Mouse (Mus musculus) embryo, embryonic 11 days (tissue): ENCODE measurements around the gene Naa10.

ENCODE experiments used
- DNase-seq: peaks from one replicate; pipeline ENCODE4 v3.0.0-alpha.2; 2015

Naa10 gene

GRCm38 (mm10) chrX:73914827-73915703, 6.7 kb downstream of the Naa10 start:
- DNase-seq, result peak; percentile 94

DNA sequence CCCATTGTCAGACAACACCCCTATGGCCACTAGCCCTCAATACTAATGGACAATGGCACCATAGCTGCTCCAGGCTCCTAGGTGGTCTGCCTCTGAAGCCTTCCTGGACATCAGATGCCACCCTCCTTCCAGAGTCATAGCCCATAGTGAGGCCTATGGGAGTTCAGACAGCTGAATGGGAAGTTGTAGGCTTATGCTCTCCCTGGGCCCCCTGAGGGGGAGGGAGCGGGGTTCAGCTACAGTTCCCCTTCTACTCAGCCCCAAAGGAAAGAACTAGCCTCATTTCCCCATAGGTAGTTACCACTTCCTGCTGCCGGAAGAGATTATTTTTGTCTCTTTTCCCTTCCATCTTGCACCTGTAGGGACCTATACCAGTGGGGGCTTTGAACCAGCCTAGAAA, 10.2 kb downstream of the Naa10 start:
- DNase-seq, result no peak

DNA sequence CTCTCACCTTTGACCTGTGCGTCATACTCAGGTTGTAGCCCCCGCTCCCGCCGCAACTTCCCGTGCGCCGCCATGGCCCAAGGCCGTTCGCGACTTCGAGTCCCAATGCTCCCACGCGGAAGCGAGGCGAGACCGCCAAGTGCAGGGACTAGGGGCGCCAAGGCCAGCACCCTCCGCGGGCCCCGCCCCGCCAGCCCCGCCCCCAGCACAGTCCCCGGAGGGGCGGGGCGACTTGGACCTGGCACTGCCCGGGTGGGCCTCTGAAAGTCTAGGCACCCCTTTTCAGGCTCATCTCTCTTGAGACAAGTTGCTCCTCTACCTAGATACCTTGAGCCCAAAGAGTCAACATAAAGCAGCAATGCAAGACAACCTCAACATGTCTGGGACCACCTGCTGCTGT, 10.6 kb downstream of the Naa10 start:
- DNase-seq, result peak; percentile 12

- DNase-seq, result no peak
Observed at GRCm38 (mm10) chrX:73910451-73910850, 11.3 kb downstream of the Naa10 start.

DNA sequence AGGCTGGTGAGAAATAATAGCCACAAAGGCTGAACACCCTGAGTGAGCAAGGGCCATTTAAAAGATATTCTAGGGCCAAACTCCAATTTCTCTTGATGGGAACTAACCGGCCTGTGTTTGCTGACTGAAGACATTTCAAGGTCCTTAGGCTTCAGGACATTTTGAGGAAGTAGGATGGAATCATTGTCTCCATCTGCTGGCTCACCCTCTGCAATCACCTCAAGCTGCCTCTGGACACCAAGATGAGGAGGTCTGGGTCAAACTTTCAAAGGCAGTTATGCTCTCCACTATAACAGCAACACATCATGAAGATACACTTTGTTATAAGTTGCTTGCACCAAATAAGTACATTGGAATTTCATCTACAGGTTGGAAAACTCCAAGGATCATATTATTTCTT, 11.7 kb downstream of the Naa10 start:
- DNase-seq, result no peak

GRCm38 (mm10) chrX:73897959-73898358, 23.8 kb downstream of the Naa10 start:
- no peak for DNase-seq

DNA sequence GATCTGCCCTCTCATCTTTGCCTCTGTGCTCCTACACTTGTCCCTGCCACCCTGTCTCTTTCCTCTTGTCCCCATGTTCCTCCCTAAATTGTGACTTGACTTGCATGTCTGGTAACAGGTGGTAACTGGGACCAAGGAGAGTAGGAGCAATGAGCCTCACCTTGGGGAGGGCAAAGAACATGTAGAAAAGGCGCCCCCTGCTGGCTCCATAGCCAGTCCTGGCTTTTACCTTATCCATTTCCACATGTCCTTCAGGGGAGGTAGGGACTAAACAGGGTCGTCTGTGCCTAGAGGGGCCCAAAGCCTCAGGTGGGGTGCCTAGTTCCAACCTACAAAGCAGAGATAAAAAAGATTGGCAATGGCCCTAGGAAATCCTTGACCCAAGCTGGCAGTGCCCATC, 26.0 kb downstream of the Naa10 start, which contains the start of gene L1cam:
Gene L1cam, minus strand, starts transcription at position 387 of the 400 bp plus-strand sequence.
- peak; percentile 55 for DNase-seq

- DNase-seq, result no peak
Observed at GRCm38 (mm10) chrX:73892833-73893232, 28.9 kb downstream of the Naa10 start.

DNA sequence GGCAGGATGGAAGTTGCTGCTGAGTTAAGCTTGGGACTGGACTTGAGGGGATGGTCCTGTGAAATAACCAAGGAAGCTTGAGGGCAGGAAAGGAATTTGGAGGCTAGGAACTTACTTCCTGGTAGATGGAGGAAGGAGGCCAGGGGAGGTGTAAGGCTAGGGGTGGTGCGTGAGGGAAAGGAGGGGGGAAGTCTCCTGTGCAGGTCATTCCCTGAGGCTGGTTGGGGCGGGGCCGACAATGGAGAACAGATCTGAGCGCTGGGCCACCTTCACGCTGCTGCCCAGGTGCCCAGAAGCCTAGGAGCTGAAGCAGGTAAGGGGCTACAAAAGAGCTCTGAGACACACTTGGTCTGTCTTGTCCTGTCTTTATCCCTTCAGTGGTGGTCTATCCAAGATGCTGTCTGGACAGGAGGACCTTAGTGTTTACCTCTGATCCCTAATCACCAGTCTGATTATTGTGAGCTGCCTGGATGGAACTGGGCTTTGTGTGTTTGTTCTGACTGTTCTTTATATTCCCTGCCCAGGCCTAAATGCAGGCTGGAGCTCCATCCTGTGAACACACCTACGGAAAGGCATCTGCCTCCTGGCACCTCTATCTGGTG, 30.1 kb downstream of the Naa10 start, which contains the start of gene Avpr2:
Gene Avpr2, plus strand, starts transcription at position 552 of the 602 bp plus-strand sequence.
- DNase-seq, result no peak

DNA sequence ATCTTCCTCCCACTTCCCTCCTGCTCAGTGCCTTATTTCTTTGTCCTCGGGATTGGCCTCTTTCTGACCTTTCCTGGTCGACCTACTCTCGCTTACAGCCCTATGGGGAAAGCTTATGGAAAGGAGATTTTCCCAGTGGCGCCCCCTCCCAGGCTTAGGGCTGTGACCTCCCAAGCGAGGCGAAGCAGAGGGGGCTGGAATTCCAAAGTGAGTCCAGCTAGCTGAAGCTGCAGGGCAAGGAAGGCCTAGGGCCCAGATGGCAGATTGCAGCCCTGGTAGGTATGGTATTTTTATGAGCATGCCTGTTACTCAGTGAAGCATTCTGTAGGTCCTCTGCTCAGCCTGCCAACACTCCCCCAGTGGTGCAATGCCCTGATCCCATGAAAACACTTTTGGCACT, 40.3 kb downstream of the Naa10 start:
- peak; percentile 16 for DNase-seq

- DNase-seq, result peak; percentile 22
Observed at GRCm38 (mm10) chrX:73881036-73881427, 40.7 kb downstream of the Naa10 start.

DNA sequence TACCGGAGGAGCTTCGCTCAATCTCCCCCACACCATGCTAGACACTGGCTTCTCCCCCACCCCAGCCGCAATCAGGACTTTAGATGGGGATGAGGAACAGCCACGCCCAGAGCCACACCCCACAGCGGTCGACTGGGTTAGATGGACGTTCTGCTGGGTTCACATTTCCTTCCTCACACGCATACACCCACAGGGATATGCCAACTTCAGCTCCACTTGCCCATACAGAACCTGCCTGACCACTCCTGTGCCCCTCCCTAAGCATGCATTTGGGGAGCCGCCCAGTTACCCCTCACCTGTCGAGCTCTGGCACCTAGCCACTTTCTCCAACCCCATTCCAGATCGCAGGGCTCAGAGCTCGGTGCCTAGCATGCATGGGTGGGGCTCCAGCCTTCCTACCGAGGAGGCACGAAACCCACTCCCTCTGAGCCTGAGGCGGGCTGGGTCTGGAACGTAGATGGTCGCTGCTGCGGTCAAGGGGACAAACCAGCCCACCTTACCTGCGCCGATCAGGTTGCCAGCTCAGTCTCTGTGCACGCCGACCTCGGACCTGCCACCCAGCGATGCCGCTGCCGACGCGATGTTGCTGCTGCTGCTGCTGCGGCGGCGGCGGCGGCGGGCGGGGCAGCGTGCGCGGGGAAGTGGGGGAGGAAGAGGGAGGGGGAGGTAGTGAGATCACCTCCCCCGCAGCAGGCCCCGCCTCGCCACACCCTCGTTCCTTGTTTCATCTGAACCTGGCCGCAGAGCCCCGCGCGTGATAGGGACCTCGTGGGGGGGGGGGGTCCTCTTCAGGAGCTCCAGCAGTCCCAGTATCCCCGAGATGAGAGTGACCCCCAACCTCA, 41.3 kb downstream of the Naa10 start:
- DNase-seq, result peak; percentile 41

DNA sequence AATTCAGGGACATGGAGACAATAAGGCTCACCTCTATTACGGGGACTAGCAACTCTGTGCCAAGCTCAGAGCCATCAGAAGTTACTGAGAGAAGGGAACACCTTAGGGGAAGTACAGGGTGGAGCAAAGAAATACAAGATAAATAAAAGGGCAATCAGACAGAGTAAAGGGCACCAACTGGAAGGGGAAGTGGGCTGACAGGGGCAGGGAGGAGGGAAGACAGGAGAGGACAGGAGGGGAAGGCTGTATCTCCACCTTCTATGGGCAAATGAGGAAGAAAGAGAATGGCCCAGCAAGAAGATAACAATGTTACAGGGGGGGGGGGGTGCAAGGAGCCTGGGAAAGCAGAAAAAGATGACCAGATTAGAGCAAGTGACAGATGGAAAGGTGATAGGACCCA, 44.7 kb downstream of the Naa10 start:
- DNase-seq, result no peak

- no peak for DNase-seq
Observed at GRCm38 (mm10) chrX:73875881-73876280, 45.9 kb downstream of the Naa10 start.

DNA sequence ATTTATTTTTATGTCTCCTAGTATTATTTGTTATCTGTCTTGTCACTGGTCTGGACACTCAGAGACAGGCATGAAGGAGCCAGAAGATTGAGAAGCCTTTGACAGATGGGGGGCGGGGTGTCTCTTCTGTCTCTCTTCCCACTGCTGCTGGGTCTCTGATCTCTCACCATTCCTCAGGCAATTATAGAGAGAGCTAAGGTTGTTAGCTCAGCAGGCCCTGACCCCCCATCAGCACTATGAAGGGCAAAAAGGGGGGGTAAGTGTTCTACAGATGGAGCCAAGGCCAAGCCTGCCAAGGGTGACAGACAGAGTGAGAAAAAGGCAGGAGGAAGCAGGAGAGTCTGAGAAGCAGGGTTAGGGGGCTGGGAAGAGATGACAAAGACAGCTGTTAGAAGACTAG, 49.8 kb downstream of the Naa10 start:
- no peak for DNase-seq

- DNase-seq, result no peak
Observed at GRCm38 (mm10) chrX:73871474-73871873, 50.3 kb downstream of the Naa10 start.

DNA sequence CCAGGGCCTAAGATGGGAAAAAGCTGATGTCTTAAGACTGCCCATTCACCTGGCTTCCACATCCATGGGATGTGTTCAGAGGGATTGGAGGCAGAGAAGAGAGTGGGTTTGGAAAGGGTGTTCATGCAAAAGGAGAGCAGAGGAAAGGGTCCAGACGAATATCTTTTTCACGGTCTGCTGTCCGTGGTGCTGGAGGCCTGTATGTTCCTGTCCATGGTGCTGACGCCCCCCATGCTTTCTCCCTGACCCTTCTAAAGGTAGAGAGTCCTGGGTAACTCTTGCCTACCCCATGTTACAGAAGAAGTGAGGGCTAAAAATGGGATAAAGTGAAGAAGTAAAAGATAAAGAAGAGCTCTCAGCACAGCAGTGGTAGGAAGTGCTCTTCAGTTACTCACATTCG, 52.4 kb downstream of the Naa10 start:
- peak; percentile 44 for DNase-seq

GRCm38 (mm10) chrX:73867852-73868251, 53.9 kb downstream of the Naa10 start:
- no peak for DNase-seq

DNA sequence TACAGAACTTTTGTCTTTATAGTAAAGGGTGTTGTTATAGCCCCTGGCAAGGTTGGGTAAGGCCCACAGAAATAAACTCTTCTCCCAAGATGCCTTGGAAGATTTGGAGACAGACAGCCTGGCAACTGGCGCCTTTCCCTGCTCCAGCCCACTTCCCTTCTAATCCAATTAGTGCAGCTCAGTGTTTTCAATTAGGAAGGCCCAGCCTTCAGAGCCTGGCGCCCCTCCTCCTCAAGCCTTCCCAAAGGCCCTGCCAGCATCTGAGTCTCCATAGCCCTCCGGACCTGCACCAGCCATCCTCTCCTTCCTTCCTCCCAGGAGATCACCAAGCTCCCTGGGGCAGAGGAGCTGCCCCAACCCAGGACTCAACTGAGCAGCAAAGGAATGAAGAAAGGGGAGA, 54.5 kb downstream of the Naa10 start:
- DNase-seq, result peak; percentile 11
